Mouse (Mus musculus): ENCODE measurements at regions not wholly inside any gene's neighbourhood (a gene's known extent, or its start where the extent isn't known, plus 50 kb on each side); places are given as distances from the start of the nearest gene placed in this dataset.
"Not testable (repeated sequence)": the region's sequence is repeated elsewhere in the genome, so short reads cannot be mapped to it uniquely, and the experiment has no call there.

DNA sequence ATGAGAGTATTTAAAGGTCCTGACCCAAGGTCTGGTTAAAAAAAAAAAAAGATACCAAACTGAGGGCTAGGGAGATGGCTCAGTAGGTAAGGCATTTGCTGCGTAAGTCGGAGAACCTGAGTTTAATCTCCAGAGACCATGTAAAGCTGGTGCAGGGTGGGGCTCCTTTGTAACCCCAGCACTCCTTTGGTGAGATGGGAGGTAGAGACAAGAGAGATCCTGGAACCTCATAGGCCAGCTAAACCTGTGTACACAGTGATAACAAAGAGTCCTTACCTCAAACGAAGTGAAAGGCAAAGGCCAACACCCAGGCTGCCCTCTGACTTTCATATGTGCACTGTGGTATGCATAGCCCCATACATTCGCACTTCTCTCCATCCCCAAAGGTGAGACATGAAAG, 175.0 kb downstream of the Nucb2 start:
- intact Hi-C loops (cut with DNase I) = no loop called here

DNA sequence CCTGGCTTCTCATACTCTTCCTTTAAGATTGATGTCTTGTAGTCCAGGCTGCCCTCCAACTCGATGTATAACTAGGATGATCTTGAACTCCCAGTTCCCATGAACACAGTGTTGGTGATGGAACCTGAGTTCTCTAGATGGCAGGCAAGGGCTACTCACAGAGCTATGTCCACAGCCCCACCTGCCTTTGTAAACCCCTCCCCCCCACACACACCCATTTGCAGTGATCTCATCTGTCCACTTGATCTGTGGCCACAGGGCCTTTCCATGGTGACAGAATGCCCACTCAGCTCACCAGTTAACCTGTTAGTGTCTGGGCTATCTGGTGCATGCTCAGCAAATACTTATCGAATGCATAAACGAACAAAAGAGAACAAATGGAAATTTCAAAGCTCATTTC, 176.4 kb downstream of the Nucb2 start:
- intact Hi-C loops (cut with DNase I) = no loop called here

DNA sequence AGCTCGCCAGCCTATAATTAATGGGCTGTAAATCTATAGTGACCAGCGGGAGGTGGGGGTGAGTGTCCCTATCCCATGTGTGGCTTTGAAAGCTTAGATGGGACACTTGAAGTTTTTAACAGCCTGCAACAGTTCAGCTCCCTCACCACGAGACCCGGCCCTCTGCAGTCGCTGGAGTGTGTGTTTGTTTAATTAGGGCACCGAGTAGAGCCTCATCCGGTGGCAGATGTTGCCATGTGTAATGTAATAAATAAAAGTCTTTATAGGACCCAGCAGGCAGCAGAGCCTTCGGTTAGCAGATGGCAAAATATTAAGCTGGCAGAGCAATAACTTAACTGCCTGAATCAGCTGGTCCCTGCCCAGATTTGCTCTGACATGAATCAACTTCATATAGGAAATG, 177.1 kb downstream of the Nucb2 start:
- intact Hi-C loops (cut with DNase I) = no loop called here

DNA sequence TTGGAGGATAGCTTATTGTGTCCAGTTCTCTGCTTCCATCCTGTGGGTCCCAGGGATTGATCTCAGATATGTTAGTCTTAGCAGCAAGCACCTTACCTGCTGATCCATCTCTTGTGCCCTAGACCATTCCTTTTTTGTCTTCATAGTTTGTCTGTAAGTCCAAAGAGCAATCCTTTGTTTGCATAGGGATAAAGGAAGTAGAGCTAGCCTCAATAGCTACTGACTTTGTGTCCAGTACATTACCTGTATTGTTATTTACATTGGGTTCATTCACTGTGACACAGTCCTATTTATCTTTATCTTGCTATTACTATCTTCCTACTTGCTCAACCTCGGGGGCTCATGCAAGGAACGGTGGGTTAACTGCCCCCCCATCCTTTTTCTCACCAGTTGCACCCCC, 196.2 kb downstream of the Nucb2 start:
- intact Hi-C loops (cut with DNase I) = loop anchor here (2.0 to 10.0 kb wide), 2 partner anchors 484 to 676 kb away; no protein-coding TSS in a partner anchor

DNA sequence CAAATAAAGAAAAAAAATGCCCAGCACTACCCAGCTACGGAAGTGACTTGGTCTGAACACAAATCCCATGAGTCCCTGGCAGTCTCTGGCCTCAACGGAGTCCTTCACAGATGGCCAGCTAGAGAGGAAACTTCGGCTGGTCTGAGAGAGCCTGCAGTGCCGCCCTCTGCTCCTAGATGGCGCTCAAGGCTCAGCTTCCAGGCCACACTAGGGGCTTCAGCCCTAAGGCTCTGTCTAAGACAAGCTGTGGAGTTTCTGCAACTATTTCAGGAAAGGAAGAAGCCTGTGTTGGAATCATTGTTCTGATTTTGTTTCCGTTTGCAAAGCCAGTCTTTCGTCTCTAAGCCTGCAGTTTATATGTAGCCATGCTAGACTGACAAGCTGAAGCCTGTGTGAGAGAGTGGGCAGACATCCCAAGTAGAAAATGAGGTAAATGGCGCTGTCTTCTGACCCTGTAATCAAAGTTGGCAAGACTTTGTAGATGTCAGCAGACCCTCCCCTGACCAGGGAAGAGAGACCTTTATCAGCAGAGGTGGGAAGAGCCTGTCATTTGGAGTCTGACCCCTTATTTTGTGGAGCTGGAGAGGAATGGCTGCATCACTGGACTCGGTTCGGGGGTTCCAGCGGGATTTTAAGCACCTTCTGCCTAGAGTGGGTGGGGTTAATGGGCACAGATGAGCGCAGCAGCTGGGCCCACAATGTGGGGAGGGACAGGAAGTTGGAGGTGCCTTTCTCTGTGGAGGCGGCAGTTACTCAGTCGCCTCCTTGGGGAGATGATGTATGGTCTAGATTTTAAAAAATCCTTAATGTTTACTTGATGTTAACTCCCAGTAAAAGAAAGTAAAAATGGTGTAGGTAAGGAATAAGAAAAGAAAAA, 197.5 kb downstream of the Nucb2 start:
- intact Hi-C loops (cut with DNase I) = loop anchor here (2.0 to 10.0 kb wide), 2 partner anchors 483 to 675 kb away; no protein-coding TSS in a partner anchor

DNA sequence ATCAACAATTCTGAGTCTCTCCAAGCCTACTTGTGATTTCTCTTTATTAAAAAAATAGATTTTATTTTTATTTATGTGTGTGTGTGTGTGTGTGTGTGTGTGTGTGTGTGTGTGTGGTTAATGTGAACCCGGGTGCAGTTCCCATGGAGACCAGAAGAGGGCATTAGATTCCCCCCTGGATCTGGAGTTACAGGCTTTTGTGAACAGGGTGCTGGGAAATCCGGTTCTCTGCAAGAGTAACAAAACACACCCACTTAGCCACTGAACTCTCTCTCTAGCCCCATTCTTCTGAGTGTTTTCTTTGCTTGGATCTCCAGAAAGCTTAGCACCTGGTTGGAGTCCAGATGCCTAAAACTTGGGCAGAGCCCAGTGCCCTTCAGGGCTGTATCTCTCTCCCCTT, 198.4 kb downstream of the Nucb2 start:
- intact Hi-C loops (cut with DNase I) = loop anchor here (10.0 kb wide), 1 partner anchor 482 kb away; no protein-coding TSS in a partner anchor

DNA sequence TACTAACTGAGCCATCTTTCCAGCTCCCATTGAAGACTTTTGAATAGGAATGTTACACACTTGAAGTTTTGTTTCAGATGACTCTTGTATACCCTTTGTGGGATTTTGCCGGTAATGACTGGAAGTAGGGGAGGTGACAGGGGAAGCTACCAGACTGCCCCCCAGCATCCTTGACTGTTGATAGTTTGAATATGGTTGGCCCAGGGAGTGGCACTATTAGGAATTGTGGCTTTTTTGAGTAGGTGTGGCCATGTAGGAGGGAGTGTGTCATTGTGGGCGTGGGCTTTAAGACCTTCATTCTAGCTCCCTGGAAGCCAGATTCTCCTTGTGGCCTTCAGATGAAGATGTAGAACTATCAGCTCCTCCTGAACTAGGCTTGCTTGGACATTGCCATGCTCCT, 207.4 kb downstream of the Nucb2 start:
- intact Hi-C loops (cut with DNase I) = no loop called here

DNA sequence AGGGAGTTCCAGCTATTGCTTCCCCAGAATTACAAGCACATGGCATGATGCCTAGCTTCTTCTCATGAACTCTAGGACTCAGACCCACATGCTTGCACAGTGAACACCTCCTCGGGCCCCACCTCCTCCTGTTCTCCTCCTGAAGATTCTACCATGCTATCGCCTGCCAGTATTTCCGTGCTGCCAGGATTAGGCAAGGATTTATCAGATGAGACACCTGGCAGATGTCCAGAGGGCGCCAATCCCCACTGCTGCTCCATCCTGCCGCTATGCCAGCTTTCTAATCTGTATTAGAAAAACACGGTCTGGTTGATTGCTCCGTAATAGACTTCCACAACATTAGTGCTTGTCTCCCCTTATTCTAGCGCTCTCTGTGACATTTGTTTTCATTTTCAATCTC, 209.0 kb downstream of the Nucb2 start:
- intact Hi-C loops (cut with DNase I) = no loop called here

DNA sequence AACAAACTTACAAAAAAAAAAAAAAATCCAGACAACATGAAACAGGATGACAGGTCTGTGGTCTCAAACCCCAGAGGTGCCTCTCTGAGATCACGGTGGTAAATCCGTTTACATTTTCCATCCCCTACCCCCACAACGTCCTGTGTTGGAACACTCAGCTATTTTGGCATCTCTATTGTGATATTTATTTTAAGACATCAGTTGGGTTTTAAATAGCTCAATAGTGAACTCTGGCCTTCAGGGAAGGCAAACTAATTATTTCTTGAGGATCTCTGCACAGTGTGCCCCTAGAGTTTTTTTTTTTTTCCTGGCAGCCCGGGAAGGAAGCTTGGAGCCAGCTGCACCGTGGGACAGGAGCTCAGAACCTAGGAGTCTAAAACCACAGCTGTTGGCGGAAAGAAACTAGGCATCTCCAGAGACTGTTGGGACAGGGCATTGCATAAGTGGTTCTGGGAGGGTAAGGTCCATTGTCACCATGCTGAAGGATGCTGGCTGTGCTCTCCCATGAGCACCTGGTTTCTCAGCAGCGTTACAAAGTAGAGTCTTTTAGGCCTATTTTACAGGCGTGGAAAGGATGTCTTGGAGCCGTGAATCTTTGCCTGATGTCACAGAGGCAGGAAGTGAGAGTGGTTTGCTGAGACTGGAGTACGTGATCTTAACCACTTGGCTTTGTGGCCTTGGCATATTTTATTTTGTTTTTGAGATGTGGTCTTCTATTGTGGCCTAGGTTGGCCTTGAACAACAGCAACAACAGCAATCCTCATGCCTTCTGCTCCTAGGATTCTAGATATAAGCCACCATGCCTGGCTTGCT, 211.3 kb downstream of the Nucb2 start:
- intact Hi-C loops (cut with DNase I) = no loop called here

DNA sequence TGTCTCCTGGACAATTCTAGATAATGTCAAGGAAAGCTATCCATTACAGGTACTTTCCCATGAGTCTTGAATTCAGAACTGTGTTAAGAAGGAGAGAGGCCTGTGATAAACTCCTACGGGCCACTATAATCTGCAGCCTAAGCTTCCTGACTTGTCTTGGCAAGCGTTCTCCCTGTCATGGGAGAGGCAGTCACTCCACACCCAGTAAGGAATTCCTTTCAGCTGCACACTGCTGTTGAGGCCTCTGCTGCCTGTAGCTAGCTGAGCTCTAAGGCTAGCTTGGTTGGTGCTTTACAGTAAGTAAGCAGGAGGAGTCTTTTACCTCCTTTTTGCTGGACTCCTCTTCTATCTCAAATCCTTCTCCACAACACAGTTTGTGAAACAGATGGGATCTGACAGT, 224.2 kb downstream of the Nucb2 start:
- intact Hi-C loops (cut with DNase I) = no loop called here

DNA sequence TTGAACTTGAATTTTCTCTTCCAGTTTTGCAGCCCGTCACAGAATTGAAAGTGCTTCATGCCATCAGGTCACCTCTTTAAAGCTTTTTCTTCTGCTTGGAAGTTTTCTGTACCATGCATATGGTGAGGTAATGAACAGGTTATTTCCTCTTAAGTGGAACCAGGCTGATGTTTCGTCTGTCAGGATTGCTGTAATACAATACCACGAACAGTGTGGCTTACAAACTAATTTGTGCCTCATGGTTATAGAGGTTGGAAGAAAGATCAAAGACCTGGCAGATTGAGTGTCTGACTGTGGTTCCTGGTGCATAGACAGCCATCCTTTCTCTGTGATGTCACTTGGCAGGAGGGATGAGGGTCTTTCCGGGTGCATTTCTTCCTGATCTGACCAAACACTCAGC, 225.6 kb downstream of the Nucb2 start:
- intact Hi-C loops (cut with DNase I) = no loop called here

DNA sequence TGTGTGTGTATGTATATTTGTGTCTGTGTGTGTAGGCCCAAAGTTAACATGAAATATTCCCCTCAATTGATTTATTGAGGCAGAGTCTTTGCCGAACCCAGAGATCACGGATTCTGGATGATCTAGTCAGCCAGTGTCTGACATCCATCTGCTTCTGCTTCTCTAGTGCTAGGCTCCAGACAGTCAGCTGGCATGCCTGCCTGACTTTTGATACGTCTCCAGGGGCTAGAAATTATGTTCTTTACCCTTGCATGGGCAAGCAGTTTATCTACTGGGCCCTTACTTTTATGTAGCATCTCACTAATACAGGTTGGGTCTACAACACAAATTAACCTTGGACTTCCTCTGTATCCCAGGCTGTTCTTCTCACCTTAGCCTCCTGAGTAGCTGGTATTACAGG, 231.5 kb downstream of the Nucb2 start:
- intact Hi-C loops (cut with DNase I) = no loop called here

DNA sequence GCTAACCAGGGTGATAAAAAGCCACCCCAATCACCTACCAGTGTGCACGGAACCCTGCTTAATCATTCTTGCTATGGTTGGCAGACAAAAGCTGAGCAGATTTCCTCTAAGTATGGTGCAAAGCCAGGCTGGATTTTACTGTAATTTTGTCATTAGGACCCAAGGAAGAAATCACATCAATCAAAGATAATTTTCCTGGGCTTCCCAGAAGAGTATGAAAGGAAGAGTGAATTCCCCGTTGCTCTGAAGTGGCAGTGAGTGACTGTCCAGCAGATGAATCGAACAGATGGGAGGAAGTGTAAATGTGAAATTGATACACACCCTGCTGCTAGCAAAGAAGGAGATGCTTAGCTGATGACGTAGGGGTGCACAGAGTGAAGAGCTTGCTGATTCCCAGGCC, 232.2 kb downstream of the Nucb2 start:
- intact Hi-C loops (cut with DNase I) = no loop called here

DNA sequence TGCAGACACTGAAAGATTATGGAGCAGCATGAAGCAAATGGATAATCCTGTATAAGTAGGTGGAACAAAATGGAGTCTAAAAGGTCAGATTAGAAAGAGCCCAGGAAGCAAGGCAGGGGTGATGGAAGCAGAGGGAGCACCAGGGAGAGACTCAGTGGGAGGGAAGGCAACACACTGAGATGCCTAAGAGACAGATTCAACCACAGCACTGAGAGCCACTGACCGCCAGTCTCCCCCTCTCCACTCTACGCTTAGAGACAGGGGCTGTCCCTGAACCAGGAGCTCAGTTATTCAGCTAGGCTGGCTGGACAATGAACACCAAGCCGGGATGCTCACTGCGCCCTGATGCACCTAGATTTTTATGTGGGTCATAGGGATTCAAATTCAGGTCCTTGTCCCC, 233.8 kb downstream of the Nucb2 start:
- intact Hi-C loops (cut with DNase I) = no loop called here

DNA sequence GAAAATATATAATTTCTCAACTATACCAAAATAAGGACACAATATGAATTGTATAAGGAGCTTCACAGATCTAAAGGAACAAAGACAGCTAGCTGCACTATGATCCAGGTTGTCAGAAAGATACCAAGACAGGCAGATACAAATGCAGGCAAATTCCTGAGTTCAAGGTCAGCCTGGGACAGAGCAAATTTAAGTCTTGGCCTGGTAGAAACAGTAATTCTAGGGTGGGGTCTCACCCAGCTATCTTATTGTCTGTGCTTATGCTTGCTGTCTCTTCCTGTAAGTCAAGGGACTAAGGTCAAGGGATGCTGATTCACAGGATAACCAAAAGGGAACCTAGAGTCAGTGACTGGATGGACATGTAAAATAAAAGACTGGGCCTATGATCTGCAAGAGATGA, 250.4 kb downstream of the Nucb2 start:
- intact Hi-C loops (cut with DNase I) = no loop called here

DNA sequence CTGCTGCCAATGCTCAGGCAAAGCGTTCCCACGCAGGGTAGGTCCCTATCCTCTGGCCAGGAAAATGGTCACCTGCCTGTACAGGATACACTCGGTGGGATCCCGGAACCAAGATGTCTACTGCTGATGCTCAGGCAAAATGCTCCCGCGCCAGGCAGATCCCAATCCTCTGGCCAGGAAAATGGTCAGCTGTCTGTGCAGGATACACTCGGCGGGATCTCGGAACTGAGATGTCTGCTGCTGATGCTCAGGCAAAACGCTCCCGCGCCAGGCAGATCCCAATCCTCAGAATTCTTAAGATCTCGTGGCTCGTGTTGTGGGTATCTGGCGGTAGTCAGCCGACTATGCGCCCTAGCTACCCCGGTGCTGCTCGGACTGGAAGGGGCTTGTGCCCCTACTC, 288.0 kb downstream of the Nucb2 start:
- intact Hi-C loops (cut with DNase I) = not testable (repeated sequence)

DNA sequence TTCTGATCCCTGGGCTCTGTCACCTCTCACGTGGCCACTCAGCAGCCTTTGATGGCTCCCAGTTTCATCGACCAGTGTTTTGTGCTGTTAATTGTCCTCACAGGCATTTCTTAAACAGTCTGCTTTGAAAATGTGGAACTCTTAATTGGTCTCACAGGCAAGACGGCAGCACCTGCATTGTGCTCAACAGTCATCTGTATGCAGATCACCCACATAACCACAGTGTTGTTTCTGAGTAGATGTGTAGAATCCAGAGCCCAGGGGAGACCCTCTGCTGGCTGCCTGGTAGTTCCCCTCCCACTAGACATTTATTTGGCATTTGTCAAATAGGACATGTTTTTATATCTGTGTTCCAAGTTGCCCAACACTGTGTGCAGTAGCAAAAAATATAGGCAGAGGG, 304.3 kb downstream of the Nucb2 start:
- intact Hi-C loops (cut with DNase I) = no loop called here

DNA sequence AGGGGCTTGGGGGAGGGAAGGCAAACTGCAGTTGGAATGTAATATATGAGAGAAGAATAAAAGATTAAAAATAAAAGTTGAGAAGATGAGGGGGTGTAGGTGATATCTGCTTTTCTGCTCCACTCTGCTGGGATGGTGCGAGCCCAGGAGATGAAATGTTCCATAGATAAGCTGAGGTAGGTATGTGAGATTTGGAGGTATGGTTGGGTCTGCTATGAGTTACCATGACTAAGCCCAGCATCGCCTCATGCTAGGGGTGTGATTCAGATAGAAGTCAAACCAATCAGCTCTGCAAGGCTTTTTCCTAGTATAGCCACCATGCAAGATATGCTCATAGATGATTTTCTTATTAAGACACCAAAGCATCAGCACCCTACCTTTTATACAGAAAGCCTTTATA, 312.3 kb downstream of the Nucb2 start:
- intact Hi-C loops (cut with DNase I) = no loop called here

DNA sequence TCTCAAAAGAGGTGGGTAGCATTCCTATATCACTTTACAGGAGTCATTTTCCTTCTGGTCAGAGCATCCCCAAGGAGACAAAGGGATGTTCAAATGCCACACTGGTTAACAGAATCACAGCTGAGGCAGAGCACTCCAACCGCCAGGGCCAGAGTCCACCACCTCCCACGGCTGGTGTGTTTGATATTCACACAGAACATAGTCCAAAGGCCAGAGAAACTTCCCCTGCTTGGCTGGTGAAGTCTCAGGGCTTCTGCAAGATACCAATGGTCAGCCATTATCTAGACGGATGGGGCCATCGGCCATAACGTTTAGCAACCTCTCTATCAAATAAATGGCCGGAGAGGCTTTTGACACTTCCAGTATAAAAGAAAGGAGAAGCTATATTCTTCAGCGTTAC, 313.8 kb downstream of the Nucb2 start:
- intact Hi-C loops (cut with DNase I) = no loop called here

DNA sequence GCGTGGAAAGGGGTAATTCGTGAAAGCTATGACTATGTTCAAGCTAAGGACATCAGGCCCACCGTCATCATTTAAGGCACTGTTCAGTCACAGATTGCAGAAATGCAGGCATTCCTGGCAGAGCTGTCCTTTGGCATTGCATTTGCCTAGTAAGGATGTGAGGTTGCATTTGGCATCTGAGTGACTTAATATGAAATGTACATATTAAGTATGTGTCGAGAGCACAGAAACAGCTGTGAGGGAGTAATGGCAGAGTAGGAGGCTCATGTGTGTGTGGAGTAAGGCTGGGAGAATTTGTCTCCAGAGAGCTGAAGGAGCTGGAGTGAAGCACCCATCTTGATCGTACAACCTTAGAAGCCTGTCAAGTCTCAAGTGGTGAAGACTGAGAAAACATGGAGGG, 316.4 kb downstream of the Nucb2 start:
- intact Hi-C loops (cut with DNase I) = no loop called here

DNA sequence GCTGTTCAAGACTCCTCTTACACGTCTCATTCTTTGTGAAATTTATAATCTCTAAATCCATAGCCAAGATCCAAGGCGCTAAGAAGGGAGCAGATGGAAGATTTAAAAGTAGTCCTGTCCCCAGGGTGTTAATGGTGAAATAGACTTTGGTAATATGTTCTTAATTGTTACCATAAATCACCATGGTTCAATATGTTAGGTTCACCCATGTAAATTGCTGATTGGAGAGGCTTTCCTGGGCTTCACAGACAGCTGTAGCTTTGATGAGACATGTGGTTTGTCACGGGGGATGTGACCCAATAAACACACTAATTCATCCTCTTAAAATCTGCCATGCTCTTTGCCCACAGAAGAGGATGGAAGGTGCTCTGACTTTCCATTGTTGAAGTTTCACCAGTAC, 338.7 kb downstream of the Nucb2 start:
- intact Hi-C loops (cut with DNase I) = no loop called here
